Mouse (Mus musculus): ENCODE measurements around the gene Acaa1a. TPM values are rescaled to one million over a fixed set of nuclear protein-coding genes. Genes with fewer than 3 reads are reported as not detected.

Acaa1a gene
- polyA plus RNA-seq, 1 experiment from 2014 or later: 104 TPM

GRCm38 (mm10) chr9:119340909-119341816, 1.7 kb downstream of the Acaa1a start, which contains the start of gene Myd88:
Gene Myd88 (minus strand): TSS chr9:119341411.
- H3K4me3 ChIP-seq: peak within 1 kb of the TSS; percentile 79
- H3K36me3 ChIP-seq: peaks cover 33% of the 10 kb centered on the region
- H3K4me2 ChIP-seq (replicated peaks): peak within 1 kb of the TSS; percentile 77
- WGBS: under 1% methylated on average over 67 of the region's 68 CpGs
- peak; percentile 99 for ATAC-seq (ENCODE audit: low FRiP score, low read depth)
- peak within 1 kb of the TSS; percentile 87 for H3K9ac ChIP-seq
- no peaks in the 10 kb centered on the region for H3K27me3 ChIP-seq
- no peaks in the 10 kb centered on the region for H3K9me3 ChIP-seq
- H3K27ac ChIP-seq: peak within 1 kb of the TSS; percentile 91
- peaks cover 26% of the 10 kb centered on the region for H3K4me1 ChIP-seq

- peaks cover 26% of the 10 kb centered on the region for H3K4me1 ChIP-seq
- peak overlapping the region; percentile 87; the same call in 1 of the 2 replicates for H3K9ac ChIP-seq
- WGBS: 88% methylated on average over 7 of the region's 7 CpGs
- H3K4me3 ChIP-seq: peak overlapping the region; percentile 79
- H3K9me3 ChIP-seq: no peaks in the 10 kb centered on the region
- no peak overlapping the region for H3K27ac ChIP-seq
- H3K36me3 ChIP-seq: peaks cover 49% of the 10 kb centered on the region
- H3K27me3 ChIP-seq: no peaks in the 10 kb centered on the region
- no peak for ATAC-seq (ENCODE audit: low FRiP score, low read depth)
- peak overlapping the region; percentile 77 for H3K4me2 ChIP-seq (replicated peaks)
Observed at GRCm38 (mm10) chr9:119342728-119343127, 3.3 kb downstream of the Acaa1a start.

- Histone ChIP-seq H3K9ac (no peak overlapping the region), H3K4me3 (no peak overlapping the region), H3K36me3 (peaks cover 81% of the 10 kb centered on the region), H3K27me3 (no peaks in the 10 kb centered on the region), H3K9me3 (no peaks in the 10 kb centered on the region), H3K27ac (no peak overlapping the region), H3K4me2 (replicated peaks) (no peak overlapping the region), H3K4me1 (peaks cover 13% of the 10 kb centered on the region)
- no peak for ATAC-seq (ENCODE audit: low FRiP score, low read depth)
- 87% methylated on average over 8 of the region's 8 CpGs for WGBS
Observed at GRCm38 (mm10) chr9:119346376-119346775, 6.9 kb downstream of the Acaa1a start.

- Histone ChIP-seq H3K27ac (no peak overlapping the region), H3K4me2 (replicated peaks) (no peak overlapping the region), H3K27me3 (no peaks in the 10 kb centered on the region), H3K9me3 (no peaks in the 10 kb centered on the region), H3K36me3 (peaks cover 56% of the 10 kb centered on the region), H3K4me1 (no peaks in the 10 kb centered on the region), H3K4me3 (no peak overlapping the region), H3K9ac (no peak overlapping the region)
- ATAC-seq (ENCODE audit: low FRiP score, low read depth): no peak
- 88% methylated on average over 3 of the region's 3 CpGs for WGBS
Observed at GRCm38 (mm10) chr9:119350531-119350930, 11.1 kb downstream of the Acaa1a start.

GRCm38 (mm10) chr9:119350947-119351705, 11.7 kb downstream of the Acaa1a start:
- H3K9me3 ChIP-seq: no peaks in the 10 kb centered on the region
- 85% methylated on average over 10 of the region's 10 CpGs for WGBS
- no peak for ATAC-seq (ENCODE audit: low FRiP score, low read depth)

GRCm38 (mm10) chr9:119352060-119352459, 12.6 kb downstream of the Acaa1a start:
- no peak overlapping the region for H3K9ac ChIP-seq
- no peaks in the 10 kb centered on the region for H3K9me3 ChIP-seq
- H3K27ac ChIP-seq: no peak overlapping the region
- H3K4me1 ChIP-seq: no peaks in the 10 kb centered on the region
- H3K4me2 ChIP-seq (replicated peaks): no peak overlapping the region
- ATAC-seq (ENCODE audit: low FRiP score, low read depth): peak; percentile 79
- H3K36me3 ChIP-seq: peaks cover 41% of the 10 kb centered on the region
- WGBS: 30% methylated on average over 4 of the region's 4 CpGs
- no peaks in the 10 kb centered on the region for H3K27me3 ChIP-seq
- no peak overlapping the region for H3K4me3 ChIP-seq

More at GRCm38 (mm10) chr9:119350947-119351705, 11.7 kb downstream of the Acaa1a start:
- Histone ChIP-seq H3K4me3 (no peak overlapping the region), H3K4me2 (replicated peaks) (no peak overlapping the region), H3K27ac (no peak overlapping the region), H3K36me3 (peaks cover 51% of the 10 kb centered on the region), H3K9ac (no peak overlapping the region), H3K4me1 (no peaks in the 10 kb centered on the region), H3K27me3 (no peaks in the 10 kb centered on the region)

- Histone ChIP-seq H3K27ac (no peak overlapping the region), H3K9me3 (no peaks in the 10 kb centered on the region), H3K4me3 (no peak overlapping the region), H3K4me1 (peaks cover 7% of the 10 kb centered on the region), H3K4me2 (replicated peaks) (no peak overlapping the region), H3K27me3 (no peaks in the 10 kb centered on the region), H3K36me3 (peaks cover 24% of the 10 kb centered on the region), H3K9ac (no peak overlapping the region)
- WGBS: 84% methylated on average over 6 of the region's 6 CpGs
- ATAC-seq (ENCODE audit: low FRiP score, low read depth): no peak
Observed at GRCm38 (mm10) chr9:119353926-119354325, 14.4 kb downstream of the Acaa1a start.

GRCm38 (mm10) chr9:119355943-119356342, 16.5 kb downstream of the Acaa1a start:
- no peak overlapping the region for H3K4me2 ChIP-seq (replicated peaks)
- 76% methylated on average over 6 of the region's 6 CpGs for WGBS
- no peak overlapping the region for H3K9ac ChIP-seq
- H3K4me3 ChIP-seq: no peak overlapping the region
- ATAC-seq (ENCODE audit: low FRiP score, low read depth): no peak
- H3K4me1 ChIP-seq: peaks cover 7% of the 10 kb centered on the region
- H3K27me3 ChIP-seq: no peaks in the 10 kb centered on the region
- no peak overlapping the region for H3K27ac ChIP-seq
- H3K36me3 ChIP-seq: peaks cover 8% of the 10 kb centered on the region
- no peaks in the 10 kb centered on the region for H3K9me3 ChIP-seq

- Histone ChIP-seq H3K9ac (peak within 1 kb of the TSS; percentile 86), H3K4me3 (peak within 1 kb of the TSS; percentile 76), H3K9me3 (no peaks in the 10 kb centered on the region), H3K27me3 (no peaks in the 10 kb centered on the region), H3K36me3 (peaks cover 5% of the 10 kb centered on the region; the same call in 1 of the 2 replicates), H3K4me1 (peaks cover 7% of the 10 kb centered on the region), H3K27ac (no peak within 1 kb of the TSS), H3K4me2 (replicated peaks) (peak within 1 kb of the TSS; percentile 83)
- ATAC-seq (ENCODE audit: low FRiP score, low read depth): peak; percentile 85
- WGBS: 2% methylated on average over 64 of the region's 65 CpGs
Observed at GRCm38 (mm10) chr9:119357331-119358057, 18.0 kb downstream of the Acaa1a start, which contains the start of gene Xylb. Gene Xylb (plus strand): TSS chr9:119357381.

GRCm38 (mm10) chr9:119358058-119358429, 18.6 kb downstream of the Acaa1a start:
- H3K4me3 ChIP-seq: peak overlapping the region; percentile 76
- H3K4me2 ChIP-seq (replicated peaks): peak overlapping the region; percentile 83
- H3K9ac ChIP-seq: peak overlapping the region; percentile 86
- no peaks in the 10 kb centered on the region for H3K9me3 ChIP-seq
- H3K36me3 ChIP-seq: peaks cover 9% of the 10 kb centered on the region; the same call in 1 of the 2 replicates
- H3K27me3 ChIP-seq: no peaks in the 10 kb centered on the region
- H3K27ac ChIP-seq: no peak overlapping the region
- 48% methylated on average over 9 of the region's 9 CpGs for WGBS
- no peak for ATAC-seq (ENCODE audit: low FRiP score, low read depth)
- peaks cover 7% of the 10 kb centered on the region for H3K4me1 ChIP-seq

GRCm38 (mm10) chr9:119361416-119361815, 21.9 kb downstream of the Acaa1a start:
- Histone ChIP-seq H3K9me3 (no peaks in the 10 kb centered on the region), H3K36me3 (peaks cover 9% of the 10 kb centered on the region; the same call in 1 of the 2 replicates), H3K4me1 (peaks cover 7% of the 10 kb centered on the region), H3K27me3 (no peaks in the 10 kb centered on the region), H3K27ac (no peak overlapping the region), H3K4me2 (replicated peaks) (no peak overlapping the region), H3K9ac (no peak overlapping the region), H3K4me3 (no peak overlapping the region)
- ATAC-seq (ENCODE audit: low FRiP score, low read depth): no peak
- 88% methylated on average over 5 of the region's 5 CpGs for WGBS

Data from limb, embryonic 13.5 days (tissue).